Mouse (Mus musculus) forebrain, embryonic 10.5 days (tissue): ENCODE results near the gene Rab24. TPM values are rescaled to one million over a fixed set of nuclear protein-coding genes. Genes with fewer than 3 reads are reported as not detected.
A peak's percentile ranks its signal among the peaks of the same experiment; 100 is the strongest.

ENCODE experiments used
- DNase-seq: peaks from one replicate; pipeline ENCODE4 v3.0.0-alpha.2; 2017; ENCODE audit warnings: low spot score; ENCODE audit errors: extremely low spot score
- H3K27ac ChIP-seq: fragments of 300-500 bp; sonication (generic); 2 replicates; pipeline ENCODE4 v1.5.1; 2016; ENCODE audit warnings: mild to moderate bottlenecking
- H3K27me3 ChIP-seq: fragments of 300-500 bp; sonication (generic); 2 replicates; pipeline ENCODE4 v1.6.1; 2016; ENCODE audit warnings: mild to moderate bottlenecking; ENCODE audit not compliant: poor library complexity, severe bottlenecking
- H3K36me3 ChIP-seq: fragments of 300-500 bp; sonication (generic); replicated peaks from 2 replicates; pipeline ENCODE4 v1.6.1; 2016; ENCODE audit warnings: mild to moderate bottlenecking, moderate library complexity
- H3K4me1 ChIP-seq: fragments of 300-500 bp; sonication (generic); 2 replicates; pipeline ENCODE4 v1.6.1; 2016
- H3K4me3 ChIP-seq: fragments of 300-500 bp; sonication (generic); 2 replicates; pipeline ENCODE4 v1.5.1; 2016; ENCODE audit warnings: mild to moderate bottlenecking, moderate library complexity
- H3K9me3 ChIP-seq: fragments of 300-500 bp; sonication (generic); 2 replicates; pipeline ENCODE4 v1.6.1; 2016; ENCODE audit warnings: mild to moderate bottlenecking, moderate library complexity
- WGBS: fragments of 180-500 bp; shearing (Covaris S2); methylation state at CpG from one replicate; pipeline ENCODE4 v1.1.7; 2016; 5-methylcytosine and 5-hydroxymethylcytosine counted together
- polyA plus RNA-seq: library from polyadenylated mRNA; unstranded; fragments of >200 nt; fragmentation: Nextera tagmentation; extraction: Ambion mirVana; gene quantifications from 2 replicates; pipeline ENCODE4 v1.2.1, GENCODE M21; 2016

The Rab24 gene
- polyA plus RNA-seq, 1 experiment from 2014 or later: 67.1 TPM

DNA sequence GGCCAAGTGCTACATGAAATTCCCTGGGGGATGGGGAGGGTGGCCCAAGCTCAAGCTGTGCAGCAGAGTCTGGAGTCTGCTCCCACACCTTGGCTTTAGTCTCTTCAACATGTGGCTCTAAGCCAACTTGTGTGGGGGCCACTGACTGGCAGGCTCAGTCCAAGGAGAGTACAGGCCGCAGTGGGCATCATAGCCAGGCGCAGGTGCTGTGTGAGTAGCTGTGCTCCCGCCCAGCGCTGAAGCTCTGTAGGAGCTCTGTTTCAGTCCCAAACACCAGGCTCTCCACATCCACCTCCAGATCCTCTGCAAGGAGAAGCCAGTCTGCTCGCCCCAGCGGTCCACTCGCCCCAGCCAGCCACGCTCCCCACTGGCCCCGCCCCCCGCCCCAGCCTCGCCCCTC lies 3.9 kb upstream of the Rab24 start:
- peaks cover 63% of the 10 kb centered on the region for H3K4me1 ChIP-seq
- WGBS: 85% methylated on average over 11 of the region's 11 CpGs
- H3K27me3 ChIP-seq: peaks cover 9% of the 10 kb centered on the region
- H3K27ac ChIP-seq: no peak overlapping the region
- DNase-seq: no peak
- H3K36me3 ChIP-seq: peaks cover 48% of the 10 kb centered on the region
- H3K9me3 ChIP-seq: no peaks in the 10 kb centered on the region
- H3K4me3 ChIP-seq: peak overlapping the region; percentile 1; the same call in 1 of the 2 replicates

- no peaks in the 10 kb centered on the region for H3K27me3 ChIP-seq
- peak overlapping the region; percentile 93 for H3K4me3 ChIP-seq
- whole genome bisulfite sequencing: 2% methylated on average over 31 of the region's 31 CpGs
- DNase-seq: peak; percentile 44
- H3K36me3 ChIP-seq: peaks cover 81% of the 10 kb centered on the region
- peaks cover 38% of the 10 kb centered on the region for H3K4me1 ChIP-seq
- H3K27ac ChIP-seq: peak overlapping the region; percentile 95
- H3K9me3 ChIP-seq: no peaks in the 10 kb centered on the region
Observed at GRCm38 (mm10) chr13:55322130-55322825, 532 bp upstream of the Rab24 start.

GRCm38 (mm10) chr13:55319931-55320533 lies 1.7 kb downstream of the Rab24 start, which contains the start of gene Prelid1:
Gene Prelid1, plus strand, starts transcription at chr13:55320500.
- Histone ChIP-seq H3K27me3 (no peaks in the 10 kb centered on the region), H3K27ac (peak within 1 kb of the TSS; percentile 95), H3K4me1 (peaks cover 36% of the 10 kb centered on the region), H3K9me3 (no peaks in the 10 kb centered on the region), H3K36me3 (peaks cover 82% of the 10 kb centered on the region), H3K4me3 (peak within 1 kb of the TSS; percentile 93)
- DNase-seq: no peak
- WGBS: 88% methylated on average over 4 of the region's 4 CpGs

- Histone ChIP-seq H3K4me3 (no peak overlapping the region), H3K27me3 (no peaks in the 10 kb centered on the region), H3K27ac (no peak overlapping the region), H3K4me1 (peaks cover 29% of the 10 kb centered on the region), H3K9me3 (no peaks in the 10 kb centered on the region), H3K36me3 (peaks cover 82% of the 10 kb centered on the region)
- no peak for DNase-seq
- WGBS: 85% methylated on average over 3 of the region's 3 CpGs
Observed at GRCm38 (mm10) chr13:55318351-55318750, 3.4 kb downstream of the Rab24 start.

GRCm38 (mm10) chr13:55314891-55315412 lies 6.8 kb downstream of the Rab24 start:
- no peaks in the 10 kb centered on the region for H3K9me3 ChIP-seq
- H3K4me3 ChIP-seq: no peak overlapping the region
- peaks cover 100% of the 10 kb centered on the region for H3K36me3 ChIP-seq
- WGBS: 86% methylated on average over 2 of the region's 2 CpGs
- no peaks in the 10 kb centered on the region for H3K27me3 ChIP-seq
- H3K27ac ChIP-seq: no peak overlapping the region
- H3K4me1 ChIP-seq: peaks cover 2% of the 10 kb centered on the region; the same call in 1 of the 2 replicates
- DNase-seq: no peak

DNA sequence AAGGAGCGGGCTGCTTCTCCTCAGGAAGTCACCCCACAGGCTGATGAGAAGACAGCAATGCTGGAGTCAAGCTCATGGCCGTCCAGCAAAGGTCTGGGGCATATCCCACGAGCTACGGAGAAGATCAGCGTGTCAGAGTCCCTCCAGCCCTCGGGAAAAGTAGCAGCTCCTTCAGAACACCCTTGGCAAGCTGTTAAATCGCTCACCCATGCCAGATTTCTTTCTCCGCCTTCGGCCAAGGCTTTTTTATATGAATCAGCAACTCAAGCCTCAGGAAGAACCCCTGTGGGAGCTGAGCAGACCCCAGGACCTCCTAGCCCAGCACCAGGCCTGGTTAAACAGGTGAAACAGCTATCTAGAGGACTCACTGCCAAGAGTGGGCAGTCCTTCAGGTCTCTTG lies 8.7 kb downstream of the Rab24 start:
- no peak overlapping the region for H3K27ac ChIP-seq
- DNase-seq: no peak
- H3K36me3 ChIP-seq: peaks cover 100% of the 10 kb centered on the region
- no peak overlapping the region for H3K4me3 ChIP-seq
- WGBS: 93% methylated on average over 9 of the region's 9 CpGs
- H3K27me3 ChIP-seq: no peaks in the 10 kb centered on the region
- no peaks in the 10 kb centered on the region for H3K4me1 ChIP-seq
- H3K9me3 ChIP-seq: no peaks in the 10 kb centered on the region

DNA sequence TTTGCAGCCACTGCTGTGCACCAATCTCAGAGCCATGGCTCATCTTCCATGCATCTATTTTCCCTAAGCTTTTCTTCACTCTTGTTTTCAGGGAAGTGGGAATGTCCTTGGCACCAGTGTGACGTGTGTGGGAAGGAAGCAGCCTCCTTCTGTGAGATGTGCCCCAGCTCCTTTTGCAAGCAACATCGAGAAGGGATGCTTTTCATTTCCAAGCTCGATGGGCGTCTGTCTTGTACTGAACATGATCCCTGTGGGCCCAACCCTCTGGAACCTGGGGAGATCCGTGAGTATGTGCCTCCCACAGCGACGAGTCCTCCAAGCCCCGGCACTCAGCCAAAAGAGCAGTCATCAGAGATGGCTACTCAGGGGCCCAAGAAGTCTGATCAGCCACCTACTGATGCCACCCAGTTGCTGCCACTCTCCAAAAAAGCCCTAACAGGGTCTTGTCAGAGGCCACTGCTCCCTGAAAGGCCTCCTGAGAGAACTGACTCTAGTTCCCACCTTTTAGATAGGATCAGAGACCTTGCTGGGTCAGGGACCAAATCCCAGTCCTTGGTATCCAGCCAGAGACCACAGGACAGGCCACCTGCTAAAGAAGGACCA lies 9.6 kb downstream of the Rab24 start:
- no peak overlapping the region for H3K4me3 ChIP-seq
- peaks cover 100% of the 10 kb centered on the region for H3K36me3 ChIP-seq
- no peak for DNase-seq
- no peaks in the 10 kb centered on the region for H3K4me1 ChIP-seq
- H3K27me3 ChIP-seq: no peaks in the 10 kb centered on the region
- H3K9me3 ChIP-seq: no peaks in the 10 kb centered on the region
- 92% methylated on average over 8 of the region's 8 CpGs for WGBS
- no peak overlapping the region for H3K27ac ChIP-seq

- Histone ChIP-seq H3K9me3 (no peaks in the 10 kb centered on the region), H3K27me3 (no peaks in the 10 kb centered on the region), H3K27ac (no peak overlapping the region), H3K4me1 (no peaks in the 10 kb centered on the region), H3K36me3 (peaks cover 100% of the 10 kb centered on the region), H3K4me3 (no peak overlapping the region)
- no peak for DNase-seq
- WGBS: 95% methylated on average over 5 of the region's 5 CpGs
Observed at GRCm38 (mm10) chr13:55300913-55301312, 20.8 kb downstream of the Rab24 start.

- no peaks in the 10 kb centered on the region for H3K27me3 ChIP-seq
- H3K4me3 ChIP-seq: no peak overlapping the region
- peaks cover 99% of the 10 kb centered on the region for H3K36me3 ChIP-seq
- no peak for DNase-seq
- no peak overlapping the region for H3K27ac ChIP-seq
- H3K9me3 ChIP-seq: no peaks in the 10 kb centered on the region
- no peaks in the 10 kb centered on the region for H3K4me1 ChIP-seq
- WGBS: 89% methylated on average over 1 of the region's 1 CpGs
Observed at GRCm38 (mm10) chr13:55296760-55297159, 25.0 kb downstream of the Rab24 start.

GRCm38 (mm10) chr13:55288854-55289253 lies 32.9 kb downstream of the Rab24 start:
- Histone ChIP-seq H3K4me3 (no peak overlapping the region), H3K4me1 (no peaks in the 10 kb centered on the region), H3K27me3 (no peaks in the 10 kb centered on the region), H3K9me3 (no peaks in the 10 kb centered on the region), H3K36me3 (peaks cover 95% of the 10 kb centered on the region), H3K27ac (no peak overlapping the region)
- 90% methylated on average over 3 of the region's 3 CpGs for WGBS
- no peak for DNase-seq

DNA sequence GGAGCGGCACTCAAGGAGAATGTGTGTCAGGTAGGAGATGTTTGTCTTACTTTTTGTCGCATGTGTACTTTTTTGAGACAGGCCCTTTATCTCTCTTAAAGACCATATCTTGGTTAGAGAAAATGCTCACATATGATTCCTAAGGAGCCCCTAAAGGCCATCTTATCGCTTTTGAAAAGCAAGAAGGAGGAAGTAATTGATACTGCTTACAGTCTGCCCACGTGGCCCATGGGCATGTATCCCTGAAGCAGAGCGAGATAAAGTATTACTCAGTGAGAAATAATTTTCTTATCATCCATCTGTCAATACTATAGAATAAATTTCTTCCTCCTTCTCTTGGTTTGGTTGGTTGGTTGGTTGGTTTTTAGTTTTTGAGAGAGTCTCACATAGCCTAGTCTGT lies 44.1 kb downstream of the Rab24 start:
- Histone ChIP-seq H3K9me3 (no peaks in the 10 kb centered on the region), H3K4me3 (no peak overlapping the region), H3K27me3 (no peaks in the 10 kb centered on the region), H3K4me1 (no peaks in the 10 kb centered on the region), H3K36me3 (peaks cover 92% of the 10 kb centered on the region), H3K27ac (no peak overlapping the region)
- DNase-seq: no peak
- WGBS: 93% methylated on average over 5 of the region's 5 CpGs

- H3K27me3 ChIP-seq: no peaks in the 10 kb centered on the region
- H3K9me3 ChIP-seq: no peaks in the 10 kb centered on the region
- no peaks in the 10 kb centered on the region for H3K4me1 ChIP-seq
- H3K27ac ChIP-seq: no peak overlapping the region
- H3K36me3 ChIP-seq: peaks cover 92% of the 10 kb centered on the region
- no peak for DNase-seq
- H3K4me3 ChIP-seq: no peak overlapping the region
- 88% methylated on average over 5 of the region's 5 CpGs for WGBS
Observed at GRCm38 (mm10) chr13:55277203-55277602, 44.5 kb downstream of the Rab24 start.
